8 mouse cellular contexts compared by ENCODE assay signal in the genomic region with DNA sequence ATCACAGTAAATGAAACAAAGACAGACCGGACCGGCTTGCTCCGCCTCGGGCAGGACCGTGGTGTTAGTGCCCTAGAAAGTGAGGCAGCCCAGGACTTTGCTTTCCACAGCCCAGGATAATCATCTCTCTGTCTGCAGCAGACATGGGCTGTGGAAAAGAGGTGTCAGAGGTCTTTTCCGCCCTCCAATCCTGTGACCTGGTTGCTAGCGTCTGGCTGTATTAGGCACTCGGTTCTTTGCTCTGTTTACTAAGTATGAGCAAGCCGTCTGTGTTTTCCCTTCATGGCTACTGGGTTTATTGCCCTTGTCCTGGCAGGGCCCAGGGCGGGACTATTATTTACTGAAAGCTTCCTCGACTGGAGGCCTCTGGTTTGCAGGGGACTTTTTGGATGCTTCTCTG.
DNase-seq lines count a peak whose midpoint lies in the region; ATAC-seq and TF ChIP-seq lines count a peak whose summit lies in the region.

No protein-coding gene starts in this region.

- no peak overlapping the region for H3K9ac ChIP-seq in lung, postnatal 0 days (replicated peaks; ENCODE audit: low read depth)

- no peaks in the 10 kb centered on the region; the same call in 1 of the 2 replicates for H3K36me3 ChIP-seq in kidney, adult 2 months (ENCODE audit: control insufficient read depth, insufficient read depth, low read length)
- no peaks in the 10 kb centered on the region for H3K36me3 ChIP-seq in lung, postnatal 0 days (ENCODE audit: insufficient read depth, low read length)

- no peak for TF ChIP-seq POLR2A in kidney, adult 2 months (IDR thresholded peaks at IDR 0.05; ENCODE audit: low read depth, low read length)

- no peaks in the 10 kb centered on the region; the same call in 1 of the 2 replicates for H3K27me3 ChIP-seq in kidney, adult 2 months (replicated peaks; ENCODE audit: control insufficient read depth, insufficient read depth, low read length)
- H3K27me3 ChIP-seq in lung, postnatal 0 days (replicated peaks; ENCODE audit: insufficient read depth, low read length), result no peaks in the 10 kb centered on the region

- peak; percentile 48 for DNase-seq in gastrocnemius, adult 2 months
- no peak for DNase-seq in gastrocnemius, postnatal 10 days
- peak; percentile 28 for DNase-seq in embryo, embryonic 11 days
- peak; percentile 86 for DNase-seq in kidney, adult 2 months
- DNase-seq in lung, postnatal 0 days (ENCODE audit: low spot score), result no peak
- DNase-seq in cerebellum, adult 18-20 months, result no peak
- no peak for DNase-seq in frontal cortex, postnatal 36 days (ENCODE audit: low spot score in 2 of 2)

- no peaks in the 10 kb centered on the region for H3K4me1 ChIP-seq in kidney, adult 2 months (ENCODE audit: control insufficient read depth, insufficient read depth, low read length)
- H3K4me1 ChIP-seq in lung, postnatal 0 days (ENCODE audit: insufficient read depth, low read depth, low read length), result 0 out of 2 replicates have a peak, but pooled peaks cover 3% of the 10 kb centered on the region

- H3K4me2 ChIP-seq in lung, postnatal 0 days (replicated peaks; ENCODE audit: low read depth, low read length), result peak overlapping the region; percentile 33; the same call in 1 of the 2 replicates

- no peak for TF ChIP-seq CTCF in gastrocnemius, adult 2 months (IDR thresholded peaks at IDR 0.05)
- TF ChIP-seq CTCF in kidney, adult 2 months (conservative IDR thresholded peaks at IDR 0.05; ENCODE audit: insufficient read depth, insufficient read length, low read depth, low read length), result no peak
- no peak for TF ChIP-seq CTCF in lung, postnatal 0 days (IDR thresholded peaks at IDR 0.05)

- ATAC-seq in lung, postnatal 0 days, result peak; percentile 80
- ATAC-seq in megakaryocyte, adult 5-6 weeks (ENCODE audit: poor library complexity, severe bottlenecking), result no peak

- 12% methylated on average over 11 of the region's 11 CpGs for WGBS in kidney, adult 2 months
- 23% methylated on average over 11 of the region's 11 CpGs for WGBS in lung, postnatal 0 days

- H3K4me3 ChIP-seq in gastrocnemius, adult 2 months, result peak overlapping the region; percentile 55
- no peak overlapping the region for H3K4me3 ChIP-seq in kidney, adult 2 months (ENCODE audit: insufficient read depth, low read depth, low read length)
- 0 out of 2 replicates have a peak overlapping the region, but pooled peaks have one; percentile 3 for H3K4me3 ChIP-seq in lung, postnatal 0 days (ENCODE audit: low read depth, low read length)

- intact Hi-C loops in gastrocnemius, adult 2 months (cut with DNase I), result loop anchor here (5.0 kb wide), 1 partner anchor 35 kb away; no protein-coding TSS in a partner anchor

- no peak; the same call in 1 of the 2 replicates for TF ChIP-seq EP300 in lung, postnatal 0 days (IDR thresholded peaks at IDR 0.05)

- no peaks in the 10 kb centered on the region for H3K9me3 ChIP-seq in lung, postnatal 0 days (ENCODE audit: low read length)

- peak overlapping the region; percentile 89 for H3K27ac ChIP-seq in gastrocnemius, adult 2 months
- H3K27ac ChIP-seq in kidney, adult 2 months (ENCODE audit: insufficient read depth, low read depth, low read length), result peak overlapping the region; percentile 54
- peak overlapping the region; percentile 67 for H3K27ac ChIP-seq in lung, postnatal 0 days (ENCODE audit: low read length)

Comparison
In these comparisons a context has a peak if more than half of its experiments do, and no peak if none do; other contexts are left out.
1. DNase-seq: peak in gastrocnemius, adult 2 months (single experiment), embryo, embryonic 11 days (single experiment) and kidney, adult 2 months (single experiment); none in gastrocnemius, postnatal 10 days (single experiment), lung, postnatal 0 days (single experiment), cerebellum, adult 18-20 months (0 of 2) and frontal cortex, postnatal 36 days (0 of 2).
2. Peak in every context shown above with its lines, with median percentiles within 50 percentile points of each other: H3K27ac ChIP-seq.